Mouse (Mus musculus): Measurements from ENCODE around the gene Cfap73.

Cfap73 gene

GRCm38 (mm10) chr5:120647361-120647760, 13.3 kb upstream of the Cfap73 start:
- no peak for DNase-seq

DNA sequence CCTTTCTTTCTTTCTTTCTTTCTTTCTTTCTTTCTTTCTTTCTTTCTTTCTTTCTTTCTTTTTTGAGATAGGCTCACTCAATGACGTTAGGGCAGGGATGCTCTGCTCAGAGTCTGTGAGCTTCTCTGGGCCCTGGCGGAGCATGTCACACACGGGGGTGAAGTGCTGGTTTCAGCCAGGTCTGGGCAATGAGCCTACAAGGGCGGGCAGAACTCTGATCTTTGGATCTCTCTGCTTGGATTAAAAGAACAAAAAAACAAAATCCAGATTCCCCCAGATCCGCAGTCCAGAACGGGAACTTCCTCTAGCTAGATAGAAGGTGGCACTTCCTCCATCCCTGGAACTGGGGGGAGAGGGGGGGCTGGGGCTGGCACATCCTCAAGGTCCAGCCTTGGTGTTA, 11.8 kb upstream of the Cfap73 start:
- DNase-seq: no peak

DNA sequence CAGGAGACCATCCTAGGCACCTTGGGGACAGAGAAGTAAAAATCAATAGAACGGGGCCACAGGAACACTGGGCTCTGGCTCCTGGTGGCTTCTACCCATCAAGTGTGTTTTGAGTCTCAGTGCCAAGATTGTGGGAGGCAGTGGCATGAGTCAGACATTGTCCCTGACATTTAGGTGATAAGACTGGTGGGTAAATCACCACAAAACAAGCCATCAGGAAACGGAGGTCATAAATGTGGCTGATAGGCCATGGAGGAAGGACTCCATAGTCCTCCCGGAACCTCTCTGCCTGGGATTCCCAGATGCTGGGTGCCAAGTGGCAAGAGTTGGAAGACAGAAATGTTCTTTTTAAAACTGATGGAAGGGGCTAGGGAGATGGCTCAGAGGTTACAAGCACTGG, 10.2 kb upstream of the Cfap73 start:
- DNase-seq: no peak

DNA sequence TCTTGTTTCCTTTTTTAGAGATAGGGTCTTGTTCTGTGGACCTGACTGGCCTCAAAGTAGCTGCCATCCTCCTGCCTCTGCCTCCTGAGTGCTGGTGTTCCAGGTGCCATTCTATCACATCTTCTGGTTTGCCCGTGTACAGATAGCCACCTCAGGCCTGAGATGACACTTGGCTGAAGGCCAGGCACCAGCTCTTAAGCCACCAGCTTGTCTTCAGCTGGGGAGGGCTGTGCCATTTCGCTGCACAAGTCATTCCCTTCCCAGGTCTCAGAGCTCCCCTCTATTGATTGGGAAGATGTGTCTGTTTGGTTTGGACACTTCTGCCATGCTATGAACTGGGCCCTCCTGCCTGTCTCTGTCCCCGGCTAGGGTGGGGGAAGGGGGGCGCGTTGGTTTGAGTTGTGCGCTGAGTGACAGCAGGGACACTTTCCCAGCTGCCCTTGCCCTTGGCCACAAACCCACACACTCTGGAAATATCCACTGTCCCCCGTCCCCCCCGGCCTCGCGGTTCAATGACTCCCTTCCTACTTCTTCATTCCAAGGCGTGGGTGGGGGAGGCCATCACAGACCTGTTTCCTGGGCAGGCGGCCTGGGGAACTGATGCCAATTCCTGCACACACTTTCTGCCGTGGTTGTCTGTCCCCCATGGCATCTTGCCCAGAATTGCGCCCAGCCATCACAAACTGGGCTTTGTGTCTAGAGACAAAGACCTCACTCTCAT, 9.5 kb upstream of the Cfap73 start:
- no peak for DNase-seq

DNA sequence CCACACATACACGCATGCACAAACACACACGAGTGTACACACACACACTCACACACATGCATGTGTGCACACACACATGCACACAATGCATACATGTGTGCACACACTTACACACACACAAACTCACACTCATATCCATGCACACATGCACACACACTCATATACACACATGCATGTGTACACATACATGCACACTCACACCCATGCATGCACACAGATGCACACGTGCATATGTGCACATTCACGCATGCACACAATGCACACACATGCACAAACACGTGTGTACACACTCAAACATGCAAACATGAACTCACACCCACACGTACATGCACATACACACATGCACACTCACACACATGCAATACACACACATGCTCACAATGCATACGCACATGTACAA, 6.1 kb upstream of the Cfap73 start:
- no peak for DNase-seq

DNA sequence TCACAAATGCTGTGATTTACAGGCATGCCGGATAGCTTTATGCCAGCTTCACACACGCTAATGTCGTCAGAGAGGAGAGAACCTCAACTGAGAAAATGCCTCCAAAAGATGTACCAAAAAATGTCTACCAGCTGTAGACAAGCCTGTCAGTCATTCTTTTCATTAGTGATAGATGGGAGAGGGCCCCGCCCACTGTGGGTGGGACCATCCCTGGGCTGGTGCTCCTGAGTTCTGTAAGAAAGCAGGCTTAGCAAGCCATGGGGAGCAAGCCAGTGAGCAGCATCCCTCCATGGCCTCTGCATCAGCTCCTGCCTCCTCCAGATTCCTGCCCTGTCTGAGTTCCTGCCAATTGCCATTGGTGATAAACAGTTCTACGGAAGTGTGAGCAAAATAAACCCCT, 1.6 kb upstream of the Cfap73 start:
- no peak for DNase-seq

DNA sequence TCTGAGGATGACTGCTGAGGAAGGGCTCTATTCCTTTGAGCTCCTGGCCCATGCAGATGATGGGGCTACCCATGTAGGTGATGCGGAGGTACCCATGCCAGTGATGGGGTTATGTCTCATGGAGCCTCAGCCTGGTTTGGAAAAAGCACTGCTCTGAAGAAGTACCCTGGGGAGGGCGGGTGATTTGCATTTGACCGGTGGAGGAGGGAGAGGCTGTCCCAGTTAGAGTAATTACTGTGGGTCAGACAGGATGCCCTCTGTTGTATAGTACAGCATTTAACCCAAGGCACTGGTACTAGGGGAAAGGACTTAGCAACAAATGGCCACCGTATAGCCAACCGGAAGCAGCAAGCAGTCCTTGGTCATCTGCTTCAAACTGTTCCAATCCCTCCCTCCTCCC, 825 bp upstream of the Cfap73 start:
- no peak for DNase-seq

DNA sequence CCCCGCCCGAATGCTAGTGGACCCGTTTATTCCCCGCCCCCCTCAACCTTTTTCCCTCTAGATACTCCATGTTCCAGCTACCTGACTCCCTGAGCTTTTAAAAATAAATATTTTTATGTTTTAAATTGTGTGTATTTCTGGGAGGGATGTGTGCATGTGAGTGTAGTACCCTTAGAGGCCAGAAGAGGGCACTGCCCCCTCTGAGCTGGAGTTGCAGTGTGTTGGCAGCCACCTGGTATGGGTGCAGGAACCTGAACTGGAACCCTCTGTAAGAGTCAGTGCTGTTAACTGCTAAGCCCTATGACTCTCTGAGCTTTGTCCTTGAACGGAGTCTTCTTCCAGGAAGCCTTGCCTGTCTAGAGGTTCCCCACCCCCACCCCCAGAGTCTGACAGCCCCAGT, 2.1 kb downstream of the Cfap73 start:
- no peak for DNase-seq

DNA sequence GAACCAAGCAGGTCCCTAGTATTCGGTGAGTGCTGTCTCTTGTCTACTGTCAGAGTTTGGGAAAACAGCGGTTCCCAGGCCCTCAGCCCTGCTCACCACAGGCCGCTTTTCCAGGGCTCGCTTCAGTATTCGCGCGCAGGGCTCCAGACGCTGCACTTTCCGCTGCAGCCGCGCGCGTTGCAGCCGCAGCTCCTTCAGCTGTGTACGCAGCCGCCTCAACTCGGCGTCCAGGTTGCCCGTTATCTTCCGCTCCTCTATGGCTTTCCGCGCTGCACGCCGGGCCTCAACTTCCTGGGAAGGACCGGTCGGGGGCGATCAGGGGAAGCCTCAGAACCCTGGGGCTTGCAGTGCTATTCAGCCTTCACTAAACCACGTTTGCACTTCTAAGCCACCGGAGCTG, 2.9 kb downstream of the Cfap73 start:
- no peak for DNase-seq

GRCm38 (mm10) chr5:120628624-120629023, 5.4 kb downstream of the Cfap73 start:
- DNase-seq: no peak

DNA sequence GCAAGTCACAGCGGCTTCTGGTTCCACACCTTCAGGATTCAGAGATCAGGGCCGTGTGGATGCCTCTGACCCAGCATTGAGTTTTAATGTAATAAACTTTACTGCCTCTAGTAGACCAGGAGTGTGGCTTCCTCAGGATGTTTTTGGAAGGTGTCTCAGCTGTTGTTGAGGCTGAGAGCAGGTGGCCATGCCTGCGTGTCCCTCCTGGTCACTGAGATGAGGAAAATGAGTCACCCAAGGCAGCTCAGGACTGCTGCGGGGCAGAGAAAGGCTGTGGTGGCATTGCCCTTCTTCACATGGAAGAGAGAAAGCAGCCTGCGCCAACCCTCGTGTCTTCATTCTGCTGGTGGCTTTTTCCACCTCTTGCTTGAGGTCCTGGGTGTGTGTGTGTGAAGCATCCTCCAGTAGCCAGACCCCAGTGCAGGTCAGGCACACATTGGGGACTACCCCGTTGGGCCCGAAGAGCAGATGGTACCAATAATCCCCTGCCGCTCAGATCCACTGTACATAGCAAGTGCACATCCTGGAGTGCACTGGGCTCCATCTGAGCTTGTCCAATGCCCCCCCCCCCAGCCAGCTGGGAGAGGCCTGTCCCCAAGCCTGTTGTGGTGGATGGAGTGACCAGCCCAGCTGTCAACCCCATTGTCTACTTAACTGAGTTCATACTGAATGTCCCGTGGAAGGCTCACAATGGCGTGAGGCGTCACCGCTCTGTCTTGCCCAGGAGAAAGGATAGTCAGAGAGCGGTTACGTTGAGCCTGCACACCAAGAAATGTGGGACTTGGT, 6.3 kb downstream of the Cfap73 start:
- DNase-seq: no peak

- peak in 1 of 2 experiments; percentile 61 for DNase-seq
Observed at GRCm38 (mm10) chr5:120626399-120626798, 7.6 kb downstream of the Cfap73 start.

DNA sequence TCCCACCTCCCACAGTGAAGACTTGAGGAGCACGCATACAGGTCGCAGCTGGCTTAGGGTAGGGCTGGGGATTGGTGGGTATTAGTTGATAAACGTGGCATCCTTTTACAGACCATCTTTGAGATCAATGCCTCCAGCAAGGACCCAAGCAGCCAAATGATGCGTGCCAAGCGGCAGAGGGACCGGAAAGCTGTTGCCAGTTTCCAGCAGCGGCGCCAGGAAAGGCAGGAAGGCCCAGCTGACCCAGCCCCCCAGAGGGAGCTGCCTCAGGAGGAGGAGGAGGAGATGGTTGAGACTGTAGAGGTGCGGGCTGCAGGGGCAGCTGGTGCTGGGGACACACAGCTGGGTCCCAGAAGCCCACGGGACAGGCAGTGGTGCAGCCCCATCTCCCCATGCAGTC, 9.6 kb downstream of the Cfap73 start:
- no peak for DNase-seq

GRCm38 (mm10) chr5:120622198-120622851, 11.7 kb downstream of the Cfap73 start:
- no peak for DNase-seq

DNA sequence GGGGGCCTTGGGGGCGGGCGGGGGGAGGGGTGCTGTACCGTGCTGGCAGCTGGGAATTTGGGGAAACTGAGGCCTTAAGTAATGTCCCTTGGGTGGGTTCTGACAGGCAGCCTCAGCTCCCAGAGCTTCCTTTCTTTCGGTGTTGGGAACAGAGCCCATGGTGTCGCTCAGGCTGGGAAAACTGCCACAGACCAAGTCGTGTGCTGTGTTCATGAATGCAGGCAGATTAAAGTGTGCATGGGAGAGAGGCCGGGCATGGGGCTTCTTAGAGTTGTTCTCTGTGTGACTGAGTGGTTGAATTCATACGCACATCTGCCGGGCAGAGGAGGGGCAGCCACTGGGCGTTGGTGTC, 12.2 kb downstream of the Cfap73 start:
- DNase-seq: no peak

DNA sequence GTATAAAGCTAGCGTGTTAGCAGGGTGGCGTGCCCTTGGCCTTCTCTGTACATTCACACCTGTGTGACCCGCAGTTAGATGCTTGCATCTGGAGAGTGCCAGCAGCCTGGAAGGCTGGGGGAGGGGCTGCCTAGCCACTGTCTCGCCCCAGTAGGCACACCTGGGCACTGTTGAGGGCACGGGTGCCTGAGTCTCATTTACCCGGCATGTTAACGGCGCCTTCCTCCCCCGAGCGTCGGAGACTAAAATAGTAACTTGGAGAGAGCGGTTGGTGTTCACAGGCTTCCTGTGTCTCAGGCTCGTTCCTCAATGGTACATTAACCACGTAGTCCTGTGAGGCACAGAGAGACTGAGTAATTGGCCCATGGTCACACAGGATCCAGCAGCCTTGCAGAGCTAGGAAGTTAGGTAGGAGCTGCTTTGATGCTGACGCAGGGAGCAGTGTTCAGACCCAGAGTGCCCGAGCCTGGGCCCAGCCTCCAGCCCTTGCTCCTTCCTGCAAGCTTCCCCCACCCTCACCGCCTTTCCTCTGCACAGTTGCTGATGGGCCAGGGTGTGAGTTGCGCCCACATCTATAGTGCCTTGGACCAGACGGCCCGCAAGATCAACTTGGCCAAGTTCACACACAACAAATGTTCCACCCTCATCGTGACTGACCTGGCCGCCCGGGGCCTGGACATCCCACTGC, 12.8 kb downstream of the Cfap73 start:
- no peak for DNase-seq

GRCm38 (mm10) chr5:120620375-120621077, 13.5 kb downstream of the Cfap73 start:
- peak; percentile 60 to 66 for DNase-seq

- peak in 1 of 2 experiments; percentile 29 for DNase-seq
Observed at GRCm38 (mm10) chr5:120619201-120619600, 14.8 kb downstream of the Cfap73 start.

DNA sequence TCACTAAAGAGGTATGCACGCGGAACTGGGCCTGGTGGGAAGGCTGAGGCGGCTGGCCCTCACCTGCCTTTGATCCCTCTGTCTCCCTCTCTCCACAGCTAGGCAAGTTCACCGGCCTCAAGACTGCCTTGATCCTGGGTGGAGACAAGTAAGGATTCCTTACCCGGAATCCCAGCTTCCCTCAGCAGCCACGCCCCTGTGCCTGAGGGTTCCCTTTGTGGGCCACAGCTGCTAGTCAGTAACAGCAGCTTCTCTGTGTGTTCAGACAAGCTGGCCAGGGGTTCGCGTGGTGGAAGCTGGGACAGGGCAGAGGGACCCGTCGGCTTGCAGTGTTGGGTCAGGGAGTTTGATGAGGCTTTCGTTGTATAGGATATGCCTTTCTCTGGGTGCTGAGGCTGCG, 15.3 kb downstream of the Cfap73 start:
- DNase-seq: no peak

DNA sequence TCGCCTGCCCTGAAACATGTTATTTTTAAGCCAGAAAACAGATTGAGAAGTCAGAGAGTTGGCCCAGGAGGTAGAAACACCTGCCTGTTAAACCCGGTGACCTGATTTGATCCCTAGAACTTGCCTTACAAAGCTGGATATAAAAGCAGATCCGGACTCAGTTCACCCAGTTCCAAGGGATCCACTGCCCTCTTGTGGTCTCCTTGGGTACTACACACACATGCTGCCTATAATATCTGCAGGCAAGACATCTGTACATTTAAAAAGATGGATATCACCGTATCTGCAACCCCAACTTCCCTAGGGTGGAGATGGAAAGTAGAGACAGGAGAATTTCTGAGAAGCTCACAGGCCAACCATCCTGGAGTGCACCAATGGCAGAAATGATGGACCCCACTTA, 18.1 kb downstream of the Cfap73 start:
- DNase-seq: no peak

DNA sequence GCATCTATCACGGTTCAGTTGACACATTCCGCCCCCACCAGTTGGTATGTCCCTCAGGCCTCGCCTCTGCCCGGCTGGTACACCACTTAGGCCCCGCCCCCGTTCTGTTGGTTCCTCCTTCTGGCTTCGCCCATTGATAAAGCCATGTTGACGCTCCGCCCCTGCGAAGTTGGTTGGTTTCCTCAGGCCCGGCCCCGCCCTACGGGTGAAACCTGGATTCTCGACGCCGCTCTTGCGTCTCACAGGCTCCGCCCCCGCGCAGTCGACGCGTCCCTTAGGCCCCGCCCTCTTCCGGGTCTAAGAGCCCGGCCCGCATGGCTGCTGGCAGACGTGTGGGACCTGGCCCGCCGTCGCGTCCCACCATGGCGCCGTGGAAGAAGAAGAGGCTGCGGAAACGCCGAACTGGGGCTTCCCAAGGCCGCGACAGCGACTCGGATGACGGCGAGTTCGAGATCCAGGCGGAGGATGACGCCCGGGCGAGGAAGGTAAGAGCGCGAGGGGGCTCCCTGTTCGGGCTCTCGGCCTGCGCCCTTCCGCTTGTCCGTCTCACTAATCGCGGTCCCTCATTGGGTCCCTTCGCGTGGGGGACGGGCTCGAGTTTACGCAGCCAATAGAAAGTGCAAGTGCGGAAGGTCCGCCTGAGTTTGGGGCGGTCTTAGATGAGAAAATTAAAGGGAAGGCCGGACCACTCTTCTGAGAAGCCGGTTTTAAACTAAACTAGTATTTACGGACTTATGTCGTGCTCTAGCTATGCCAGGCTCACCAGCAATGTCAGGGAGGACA, 21.0 kb downstream of the Cfap73 start:
- DNase-seq: peak; percentile 100

GRCm38 (mm10) chr5:120612442-120612821, 21.6 kb downstream of the Cfap73 start, which contains the start of the genes Rita1 and Ddx54:
Rita1 (minus strand) TSS chr5:120612589.
Ddx54 (plus strand) TSS chr5:120612739.
- peak; percentile 96 for DNase-seq

Data from lung, adult 18-20 months (tissue).